Mouse (Mus musculus) midbrain, embryonic 13.5 days (tissue): Measurements from ENCODE around the gene Nek8. TPM values are rescaled to one million over a fixed set of nuclear protein-coding genes. Genes with fewer than 3 reads are reported as not detected.
A peak's percentile ranks its signal among the peaks of the same experiment; 100 is the strongest.

Experiments
- ATAC-seq: fragments of 200-750 bp; cut with Nextera tagmentation; 2 replicates; pipeline ENCODE4 v1.8.0; 2017; ENCODE audit warnings: mild to moderate bottlenecking, moderate TSS enrichment, moderate library complexity
- H3K27ac ChIP-seq: fragments of 300-500 bp; sonication (generic); 2 replicates; pipeline ENCODE4 v1.5.1; 2015; ENCODE audit warnings: inconsistent platforms, mild to moderate bottlenecking, moderate library complexity
- H3K27me3 ChIP-seq: fragments of 300-500 bp; sonication (generic); 2 replicates; pipeline ENCODE4 v1.6.1; 2015; ENCODE audit warnings: mild to moderate bottlenecking, inconsistent platforms
- H3K36me3 ChIP-seq: fragments of 300-500 bp; sonication (generic); 2 replicates; pipeline ENCODE4 v1.6.1; 2015; ENCODE audit warnings: mild to moderate bottlenecking, inconsistent platforms
- H3K4me1 ChIP-seq: fragments of 300-500 bp; sonication (generic); replicated peaks from 2 replicates; pipeline ENCODE4 v1.6.1; 2015; ENCODE audit warnings: inconsistent platforms
- H3K4me2 ChIP-seq: fragments of 300-500 bp; sonication (generic); replicated peaks from 2 replicates; pipeline ENCODE4 v1.6.1; 2015; ENCODE audit warnings: moderate library complexity, mild to moderate bottlenecking, inconsistent platforms
- H3K4me3 ChIP-seq: fragments of 300-500 bp; sonication (generic); replicated peaks from 2 replicates; pipeline ENCODE4 v1.5.1; 2015; ENCODE audit warnings: mild to moderate bottlenecking, inconsistent platforms
- H3K9ac ChIP-seq: fragments of 300-500 bp; sonication (generic); replicated peaks from 2 replicates; pipeline ENCODE4 v1.6.1; 2015; ENCODE audit warnings: mild to moderate bottlenecking, inconsistent platforms
- H3K9me3 ChIP-seq: fragments of 300-500 bp; sonication (generic); 2 replicates; pipeline ENCODE4 v1.6.1; 2016; ENCODE audit warnings: mild to moderate bottlenecking, inconsistent platforms
- WGBS: fragments of 180-500 bp; shearing (Covaris S2); methylation state at CpG from one replicate; pipeline ENCODE4 v1.1.7; 2015; 5-methylcytosine and 5-hydroxymethylcytosine counted together
- polyA plus RNA-seq: library from polyadenylated mRNA; unstranded; fragments of >200 nt; fragmentation: Nextera tagmentation; extraction: Ambion mirVana; gene quantifications from 2 replicates; pipeline ENCODE4 v1.2.1, GENCODE M21; 2015

Gene Nek8
- 4.7 and 5.2 TPM in 2 replicates for polyA plus RNA-seq

DNA sequence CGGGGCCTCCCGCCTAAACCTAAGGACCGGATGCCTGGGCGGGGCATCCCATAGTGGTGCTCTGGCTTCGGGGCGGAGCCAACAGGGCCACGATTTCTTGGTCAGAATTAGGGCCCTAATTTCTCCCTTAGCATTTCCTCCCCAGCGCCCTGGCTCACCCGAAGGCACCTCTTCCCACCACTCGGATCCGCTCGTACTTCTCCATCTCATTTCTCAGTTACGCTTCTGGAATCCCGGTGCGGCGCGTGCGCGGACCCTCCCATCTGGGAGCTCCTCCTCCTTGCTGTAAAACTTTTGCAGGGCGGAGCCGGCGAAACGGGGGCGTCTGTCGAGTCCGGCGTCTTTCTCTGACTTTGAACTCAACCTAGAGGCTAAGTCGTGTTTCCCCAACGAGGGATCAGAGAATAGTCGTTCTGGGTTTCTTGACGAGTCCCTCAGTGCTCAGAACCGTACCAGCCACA, at the start of gene Nek8, which contains the start of gene Tlcd1:
TSS of gene Nek8 (minus strand) at position 274 of the 461 bp plus-strand sequence.
TSS of gene Tlcd1 (plus strand) at position 310 of the 461 bp plus-strand sequence.
- peak within 1 kb of the TSS; percentile 62 for H3K4me3 ChIP-seq
- peak within 1 kb of the TSS; percentile 82 for H3K4me2 ChIP-seq
- H3K27ac ChIP-seq, result peak within 1 kb of the TSS; percentile 65; the same call in 1 of the 2 replicates
- H3K36me3 ChIP-seq, result peaks cover 22% of the 10 kb centered on the region
- peaks cover 51% of the 10 kb centered on the region for H3K4me1 ChIP-seq
- 0% methylated on average over 32 of the region's 32 CpGs for WGBS
- H3K27me3 ChIP-seq, result peaks cover 6% of the 10 kb centered on the region
- peak; percentile 17; the same call in 1 of the 2 replicates for ATAC-seq
- peak within 1 kb of the TSS; percentile 56 for H3K9ac ChIP-seq
- H3K9me3 ChIP-seq, result no peaks in the 10 kb centered on the region

DNA sequence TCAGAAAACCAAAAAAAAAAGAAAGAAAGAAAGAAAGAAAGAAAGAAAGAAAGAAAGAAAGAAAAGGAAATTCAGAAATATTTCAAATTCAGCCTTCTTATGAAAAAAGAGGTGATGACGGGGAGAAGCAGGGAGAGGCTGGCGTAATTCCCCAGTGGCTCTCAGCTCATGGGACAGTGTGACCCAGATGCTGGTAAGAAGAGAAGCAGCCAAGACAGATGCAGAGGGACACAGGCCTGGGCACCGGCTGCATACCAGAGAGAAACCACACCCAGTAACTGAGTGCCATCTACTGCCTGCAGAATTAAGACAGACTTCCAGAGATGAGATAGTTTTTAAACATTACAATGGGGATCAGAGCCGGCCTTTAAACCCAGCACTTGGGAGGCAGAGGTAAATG, 47.1 kb upstream of the Nek8 start:
- Histone ChIP-seq H3K27ac (no peak overlapping the region), H3K36me3 (peaks cover 97% of the 10 kb centered on the region), H3K4me1 (no peaks in the 10 kb centered on the region), H3K27me3 (no peaks in the 10 kb centered on the region), H3K9ac (no peak overlapping the region), H3K4me2 (no peak overlapping the region), H3K9me3 (no peaks in the 10 kb centered on the region), H3K4me3 (no peak overlapping the region)
- no peak for ATAC-seq
- WGBS, result 95% methylated on average over 4 of the region's 4 CpGs

- H3K4me1 ChIP-seq, result no peaks in the 10 kb centered on the region
- H3K36me3 ChIP-seq, result peaks cover 99% of the 10 kb centered on the region
- no peak overlapping the region for H3K4me3 ChIP-seq
- no peak overlapping the region for H3K4me2 ChIP-seq
- no peaks in the 10 kb centered on the region for H3K9me3 ChIP-seq
- H3K9ac ChIP-seq, result no peak overlapping the region
- WGBS, result 87% methylated on average over 11 of the region's 11 CpGs
- H3K27me3 ChIP-seq, result no peaks in the 10 kb centered on the region
- ATAC-seq, result no peak
- H3K27ac ChIP-seq, result no peak overlapping the region
Observed at GRCm38 (mm10) chr11:78215709-78216317, 39.3 kb upstream of the Nek8 start.

DNA sequence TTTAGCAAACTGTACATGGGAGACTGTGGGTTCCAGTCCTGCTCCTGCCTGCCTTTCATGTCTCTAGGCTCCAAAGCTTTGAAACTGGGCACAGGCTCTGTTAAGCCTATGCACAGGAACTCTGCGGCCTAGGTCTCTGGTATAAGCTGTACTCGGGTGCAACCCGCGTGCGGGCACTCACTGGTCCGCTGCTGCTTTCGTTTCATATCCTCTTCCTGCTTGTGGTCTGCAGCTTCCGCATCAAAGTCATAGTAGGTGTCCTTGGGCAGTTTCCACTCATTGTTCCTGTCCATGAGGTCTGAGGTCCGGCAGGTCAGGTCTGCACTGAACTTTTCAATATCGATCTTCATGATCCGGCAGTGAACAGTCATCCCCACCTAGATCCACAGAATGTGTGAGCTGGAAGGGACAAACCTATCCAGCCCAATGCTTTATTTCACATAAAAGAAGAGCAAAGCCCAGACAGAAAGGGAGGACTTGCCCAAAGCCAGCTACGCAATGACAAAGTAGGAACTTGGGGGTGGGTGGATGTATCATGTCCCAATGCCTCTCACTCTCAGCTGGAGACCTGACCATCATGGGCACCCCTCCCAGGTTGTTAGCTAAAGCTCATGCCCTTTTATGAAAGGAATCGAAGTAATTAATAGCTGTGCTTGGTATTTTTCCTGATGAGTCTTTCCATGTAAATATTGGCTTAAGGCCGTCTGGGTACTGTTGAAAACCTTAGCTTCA, 36.8 kb upstream of the Nek8 start:
- Histone ChIP-seq H3K4me2 (no peak overlapping the region), H3K9ac (no peak overlapping the region), H3K27ac (no peak overlapping the region), H3K9me3 (no peaks in the 10 kb centered on the region), H3K4me3 (no peak overlapping the region), H3K27me3 (no peaks in the 10 kb centered on the region), H3K4me1 (no peaks in the 10 kb centered on the region), H3K36me3 (peaks cover 99% of the 10 kb centered on the region)
- ATAC-seq, result no peak
- 96% methylated on average over 14 of the region's 14 CpGs for WGBS

GRCm38 (mm10) chr11:78211513-78211912, 35.0 kb upstream of the Nek8 start:
- Histone ChIP-seq H3K27ac (no peak overlapping the region), H3K4me3 (no peak overlapping the region), H3K9ac (no peak overlapping the region), H3K9me3 (no peaks in the 10 kb centered on the region), H3K27me3 (no peaks in the 10 kb centered on the region), H3K4me1 (no peaks in the 10 kb centered on the region), H3K36me3 (peaks cover 100% of the 10 kb centered on the region), H3K4me2 (no peak overlapping the region)
- WGBS, result 86% methylated on average over 5 of the region's 5 CpGs
- no peak for ATAC-seq

- H3K9ac ChIP-seq, result no peak overlapping the region
- H3K4me1 ChIP-seq, result no peaks in the 10 kb centered on the region
- 83% methylated on average over 7 of the region's 7 CpGs for WGBS
- no peak overlapping the region for H3K4me2 ChIP-seq
- peaks cover 100% of the 10 kb centered on the region for H3K36me3 ChIP-seq
- ATAC-seq, result no peak
- no peak overlapping the region for H3K4me3 ChIP-seq
- H3K9me3 ChIP-seq, result no peaks in the 10 kb centered on the region
- H3K27ac ChIP-seq, result no peak overlapping the region
- no peaks in the 10 kb centered on the region for H3K27me3 ChIP-seq
Observed at GRCm38 (mm10) chr11:78210615-78211014, 34.1 kb upstream of the Nek8 start.

GRCm38 (mm10) chr11:78209886-78210285, 33.4 kb upstream of the Nek8 start:
- Histone ChIP-seq H3K27ac (no peak overlapping the region), H3K36me3 (peaks cover 100% of the 10 kb centered on the region), H3K4me1 (no peaks in the 10 kb centered on the region), H3K27me3 (no peaks in the 10 kb centered on the region), H3K9ac (no peak overlapping the region), H3K4me2 (no peak overlapping the region), H3K9me3 (no peaks in the 10 kb centered on the region), H3K4me3 (no peak overlapping the region)
- ATAC-seq, result no peak
- 94% methylated on average over 6 of the region's 6 CpGs for WGBS

- ATAC-seq, result no peak
- WGBS, result 89% methylated on average over 7 of the region's 7 CpGs
- Histone ChIP-seq H3K36me3 (peaks cover 94% of the 10 kb centered on the region), H3K27ac (no peak overlapping the region), H3K27me3 (no peaks in the 10 kb centered on the region), H3K4me2 (no peak overlapping the region), H3K9ac (no peak overlapping the region), H3K4me1 (no peaks in the 10 kb centered on the region), H3K4me3 (no peak overlapping the region), H3K9me3 (no peaks in the 10 kb centered on the region)
Observed at GRCm38 (mm10) chr11:78207190-78207589, 30.7 kb upstream of the Nek8 start.

- peak overlapping the region; percentile 59 for H3K27ac ChIP-seq
- no peaks in the 10 kb centered on the region for H3K4me1 ChIP-seq
- no peak for ATAC-seq
- H3K9me3 ChIP-seq, result no peaks in the 10 kb centered on the region
- 73% methylated on average over 13 of the region's 13 CpGs for WGBS
- no peak overlapping the region for H3K4me3 ChIP-seq
- H3K27me3 ChIP-seq, result no peaks in the 10 kb centered on the region
- peaks cover 78% of the 10 kb centered on the region for H3K36me3 ChIP-seq
- H3K9ac ChIP-seq, result no peak overlapping the region
- no peak overlapping the region for H3K4me2 ChIP-seq
Observed at GRCm38 (mm10) chr11:78205361-78206206, 29.1 kb upstream of the Nek8 start.

DNA sequence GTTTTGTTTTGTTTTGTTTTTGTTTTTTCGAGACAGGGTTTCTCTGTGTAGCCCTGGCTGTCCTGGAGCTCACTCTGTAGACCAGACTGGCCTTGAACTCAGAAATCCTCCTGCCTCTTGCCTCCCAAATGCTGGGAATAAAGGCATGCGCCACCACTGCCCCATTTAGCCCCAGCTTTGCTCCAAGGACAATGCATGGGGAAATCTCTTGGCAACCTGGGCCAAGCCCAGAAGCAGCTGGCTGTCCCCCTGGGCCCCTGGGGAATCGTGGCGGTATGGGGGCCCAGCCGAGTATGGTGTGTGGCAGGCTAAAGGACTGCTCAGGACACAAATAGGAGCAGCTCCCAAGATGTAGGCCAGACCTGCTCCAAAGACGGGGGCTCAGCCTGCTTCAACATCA, 27.8 kb upstream of the Nek8 start:
- Histone ChIP-seq H3K27me3 (no peaks in the 10 kb centered on the region), H3K9ac (no peak overlapping the region), H3K36me3 (peaks cover 65% of the 10 kb centered on the region), H3K27ac (peak overlapping the region; percentile 14; the same call in 1 of the 2 replicates), H3K4me2 (no peak overlapping the region), H3K4me1 (no peaks in the 10 kb centered on the region), H3K9me3 (no peaks in the 10 kb centered on the region), H3K4me3 (no peak overlapping the region)
- no peak for ATAC-seq
- 83% methylated on average over 6 of the region's 6 CpGs for WGBS

- WGBS, result 94% methylated on average over 3 of the region's 3 CpGs
- no peak overlapping the region for H3K9ac ChIP-seq
- no peak overlapping the region for H3K27ac ChIP-seq
- ATAC-seq, result no peak
- H3K4me3 ChIP-seq, result no peak overlapping the region
- peaks cover 46% of the 10 kb centered on the region for H3K36me3 ChIP-seq
- no peaks in the 10 kb centered on the region for H3K9me3 ChIP-seq
- H3K27me3 ChIP-seq, result no peaks in the 10 kb centered on the region
- no peaks in the 10 kb centered on the region for H3K4me1 ChIP-seq
- no peak overlapping the region for H3K4me2 ChIP-seq
Observed at GRCm38 (mm10) chr11:78202372-78202771, 25.9 kb upstream of the Nek8 start.
